Mouse (Mus musculus) gastrocnemius, adult 8-10 months (tissue): Measurements from ENCODE around the gene Slc44a3. TPM values are rescaled to one million over a fixed set of nuclear protein-coding genes. Genes with fewer than 3 reads are reported as not detected.
"Not testable (repeated sequence)": the region's sequence is repeated elsewhere in the genome, so short reads cannot be mapped to it uniquely, and the experiment has no call there.

Experiments
- DNase-seq, 2 experiments: peaks; one replicate each; pipeline ENCODE4 v3.0.0; 2022; ENCODE audit warnings: low spot score in 2 of 2
- total RNA-seq, 4 experiments: library from RNA; stranded (reverse); gene quantifications; 2 replicates each; pipeline ENCODE4 v1.2.4; 2022

The Slc44a3 gene
- total RNA-seq, 4 experiments from 2014 or later: 0.34 TPM; not detected in 3

- no peak for DNase-seq
These were observed 20.5 kb upstream of the Slc44a3 start for GRCm38 (mm10) chr3:121552723-121553122.

DNA sequence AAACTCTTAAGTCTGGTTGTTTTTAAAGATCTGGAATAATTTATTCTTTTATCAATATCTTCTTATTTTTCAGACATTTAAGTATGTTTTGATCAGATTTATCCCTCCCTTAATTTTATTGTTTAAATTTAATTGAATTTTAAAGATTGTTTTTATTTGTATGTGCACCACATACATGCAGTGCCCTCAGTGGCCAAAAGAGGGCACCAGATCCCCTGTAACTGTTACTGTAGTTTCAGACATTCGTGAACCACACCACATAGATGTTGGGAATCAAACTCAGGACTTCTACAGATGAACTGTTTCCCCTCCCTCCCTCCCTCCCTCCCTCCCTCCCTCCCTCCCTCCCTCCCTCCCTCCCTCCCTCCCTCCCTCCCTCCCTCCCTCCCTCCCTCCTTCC, 18.2 kb upstream of the Slc44a3 start:
- DNase-seq: no peak

DNA sequence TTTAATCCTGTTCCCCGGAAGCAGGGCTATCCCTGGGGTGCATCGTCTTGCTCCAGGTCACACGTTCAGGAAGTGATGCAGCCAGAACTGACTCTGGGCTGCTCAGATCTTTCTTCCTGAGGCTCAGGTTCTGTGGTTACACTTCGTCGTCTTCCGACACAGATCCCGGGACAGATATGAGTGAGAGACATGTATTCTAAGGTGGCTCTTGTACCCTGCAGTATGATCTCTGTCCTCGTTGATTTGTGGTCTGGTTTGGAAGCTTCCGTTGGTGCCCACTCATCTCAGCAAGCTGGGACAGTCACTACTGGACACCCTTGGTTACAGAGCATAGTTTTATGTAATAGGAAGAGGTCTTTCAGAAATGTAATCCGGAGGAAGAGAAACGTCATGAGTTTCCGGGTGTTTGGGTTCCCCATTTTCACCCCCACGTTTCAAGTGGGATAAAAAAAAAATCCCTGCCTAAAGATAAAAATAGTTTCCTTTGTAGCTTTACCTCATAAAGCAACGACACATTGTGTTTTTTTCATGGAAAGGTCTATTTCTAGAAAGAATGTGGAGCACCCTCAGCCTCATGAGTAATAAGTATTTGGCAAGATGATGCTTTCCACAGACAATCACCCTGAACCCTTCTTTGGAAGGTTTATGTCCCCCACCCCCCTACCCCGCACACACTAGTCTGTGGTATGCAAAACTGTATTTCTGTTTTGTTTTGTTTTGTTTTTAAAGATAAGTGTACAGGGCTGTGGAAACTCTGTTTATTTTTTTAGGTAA, 15.8 kb upstream of the Slc44a3 start:
- DNase-seq: no peak

DNA sequence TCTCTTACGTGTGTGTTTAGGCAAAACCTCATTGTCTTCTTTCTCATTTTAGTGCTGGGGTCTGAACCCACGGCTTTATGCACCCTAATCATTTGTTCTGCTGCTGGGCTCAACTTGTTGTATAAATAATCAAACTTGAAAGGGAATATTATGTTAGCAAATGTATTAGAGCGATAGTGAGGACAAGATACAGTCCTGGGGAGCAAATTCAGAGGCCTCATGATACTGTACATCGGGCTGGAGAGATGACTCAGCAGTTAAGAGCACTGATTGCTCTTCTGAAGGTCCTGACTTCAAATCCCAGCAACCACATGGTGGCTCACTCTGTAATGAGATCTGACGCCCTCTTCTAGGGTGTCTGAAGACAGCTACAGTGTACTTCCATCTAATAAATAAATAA, 8.4 kb upstream of the Slc44a3 start:
- no peak for DNase-seq

DNA sequence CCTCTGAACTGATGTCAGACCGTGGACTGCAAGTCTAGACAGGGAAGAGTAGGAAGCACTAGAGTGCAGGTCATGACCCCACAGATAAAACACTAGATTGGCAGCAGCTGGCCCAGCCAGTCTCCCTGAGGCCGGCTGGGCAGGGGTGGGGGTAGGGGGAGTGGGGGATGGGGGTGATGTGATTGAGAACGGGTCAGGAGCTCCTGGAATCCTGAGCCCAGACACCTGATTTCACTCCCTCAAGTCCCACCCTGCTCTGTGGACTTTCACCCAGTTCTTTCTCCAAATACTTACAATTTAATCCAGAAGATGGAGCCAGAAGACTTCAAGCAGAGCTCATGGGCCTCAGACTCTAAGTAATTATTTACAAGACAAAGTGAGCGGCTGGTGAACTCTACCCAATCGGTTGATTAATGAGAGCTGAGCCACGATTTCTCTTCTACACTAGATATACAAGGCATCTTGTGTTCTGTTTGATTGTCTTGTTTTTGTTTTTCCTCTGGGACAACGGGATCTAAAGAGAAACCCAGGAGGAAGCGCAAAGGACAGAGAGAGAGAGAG, 7.7 kb upstream of the Slc44a3 start:
- no peak for DNase-seq

GRCm38 (mm10) chr3:121538847-121539246, 6.6 kb upstream of the Slc44a3 start:
- DNase-seq: not testable (repeated sequence)

DNA sequence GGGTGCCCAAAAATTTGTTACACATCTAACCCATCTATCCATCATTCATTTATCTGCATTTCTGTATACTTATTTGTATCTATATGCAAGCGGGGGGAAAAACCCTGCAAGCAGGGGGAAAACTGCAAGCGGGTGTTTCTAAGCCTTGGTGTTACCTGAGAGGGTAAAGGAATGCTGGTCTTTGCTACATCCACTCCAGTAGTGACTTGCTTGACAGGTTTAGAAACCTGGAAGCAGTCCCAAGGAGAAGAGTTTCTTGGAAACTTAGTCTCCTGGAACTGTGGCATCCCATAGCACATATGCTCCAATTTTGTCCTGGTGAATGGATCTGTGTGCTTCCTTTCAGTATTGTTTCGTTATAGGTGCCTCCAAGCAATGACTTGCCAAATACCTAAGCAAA, 5.8 kb upstream of the Slc44a3 start:
- DNase-seq: no peak

GRCm38 (mm10) chr3:121536803-121537202, 4.6 kb upstream of the Slc44a3 start:
- no peak for DNase-seq

- no peak for DNase-seq
These were observed 3.8 kb upstream of the Slc44a3 start for GRCm38 (mm10) chr3:121535813-121536504.

- DNase-seq: no peak
These were observed 645 bp downstream of the Slc44a3 start for GRCm38 (mm10) chr3:121531370-121532148.

DNA sequence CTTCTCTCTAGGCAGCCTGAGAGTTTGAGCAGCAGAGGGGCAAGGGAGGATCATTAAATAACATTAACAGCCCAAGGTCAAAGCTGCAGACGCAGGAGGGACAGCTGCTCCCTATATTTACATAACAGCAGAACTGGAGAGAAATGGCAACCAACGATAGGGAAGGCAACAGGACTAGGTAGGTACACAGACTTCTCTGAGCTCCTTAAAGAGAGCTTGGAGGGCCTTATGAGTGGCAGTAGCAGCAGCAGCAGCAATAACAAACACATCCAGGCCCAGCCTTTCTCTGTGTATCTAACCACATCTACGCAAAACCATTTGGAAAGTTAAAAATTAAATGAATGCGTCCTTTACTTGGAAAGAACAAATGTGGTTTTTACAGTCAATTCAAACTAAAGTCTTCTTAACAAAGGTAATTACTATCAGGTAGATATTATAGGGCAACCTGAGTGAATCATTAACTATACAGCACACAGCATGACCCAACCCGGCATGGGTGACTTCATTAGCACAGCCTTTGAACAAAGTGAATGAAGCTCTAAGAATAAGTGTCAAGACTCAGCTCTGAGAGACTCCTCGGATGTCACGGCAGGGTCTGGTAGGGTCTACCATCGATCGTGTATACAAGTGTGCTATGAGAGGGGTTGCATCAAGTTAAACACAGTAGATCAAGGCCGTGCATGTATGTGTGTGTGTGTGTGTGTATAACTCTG, 1.5 kb downstream of the Slc44a3 start:
- no peak for DNase-seq

DNA sequence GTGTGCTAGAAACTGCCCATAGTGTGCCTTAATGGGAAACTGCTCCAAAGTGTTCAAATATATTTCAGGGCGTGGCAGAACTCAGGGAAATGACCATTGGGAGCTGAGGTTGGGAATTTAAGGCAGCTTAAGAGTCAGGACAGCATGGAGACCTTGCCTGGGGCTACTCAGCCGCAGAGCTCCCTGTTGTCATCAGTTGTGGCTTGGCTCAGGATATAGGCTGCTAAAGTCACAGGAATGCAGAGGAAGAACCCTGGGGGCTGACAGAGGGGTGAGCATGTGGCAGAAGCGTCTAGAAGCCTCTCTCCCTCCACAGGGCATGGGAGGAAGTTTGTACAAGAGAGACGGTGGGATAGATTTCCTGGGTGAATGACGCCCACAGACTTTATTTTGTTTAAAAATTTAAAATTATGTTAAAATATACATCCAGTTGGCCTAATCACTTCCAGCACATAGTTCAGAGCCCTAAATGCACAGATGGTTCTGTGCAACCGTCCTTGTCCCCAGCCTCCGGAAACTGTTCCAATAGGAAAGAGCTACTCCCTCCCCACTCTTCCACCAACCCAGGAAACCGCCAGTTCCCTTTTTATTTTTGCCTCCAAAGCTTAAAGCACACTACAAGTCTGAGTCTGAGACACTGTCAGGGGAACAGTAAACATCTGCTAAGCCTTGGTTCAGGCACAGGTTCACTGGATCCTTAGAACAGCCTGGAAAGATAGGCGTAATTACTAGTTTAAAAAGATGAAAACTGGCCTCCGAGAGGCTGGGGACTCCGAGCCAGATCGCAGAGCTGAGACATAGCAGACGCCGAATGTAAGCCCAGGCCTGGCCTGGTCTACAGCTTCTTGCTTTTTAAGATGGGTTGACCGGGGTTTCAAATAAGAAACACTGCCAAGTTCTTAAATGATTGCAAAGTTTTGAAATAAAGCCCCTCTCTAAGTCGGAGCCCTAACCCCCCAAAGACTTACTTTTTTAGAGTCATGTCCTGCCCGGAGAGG, 5.8 kb downstream of the Slc44a3 start:
- no peak for DNase-seq

DNA sequence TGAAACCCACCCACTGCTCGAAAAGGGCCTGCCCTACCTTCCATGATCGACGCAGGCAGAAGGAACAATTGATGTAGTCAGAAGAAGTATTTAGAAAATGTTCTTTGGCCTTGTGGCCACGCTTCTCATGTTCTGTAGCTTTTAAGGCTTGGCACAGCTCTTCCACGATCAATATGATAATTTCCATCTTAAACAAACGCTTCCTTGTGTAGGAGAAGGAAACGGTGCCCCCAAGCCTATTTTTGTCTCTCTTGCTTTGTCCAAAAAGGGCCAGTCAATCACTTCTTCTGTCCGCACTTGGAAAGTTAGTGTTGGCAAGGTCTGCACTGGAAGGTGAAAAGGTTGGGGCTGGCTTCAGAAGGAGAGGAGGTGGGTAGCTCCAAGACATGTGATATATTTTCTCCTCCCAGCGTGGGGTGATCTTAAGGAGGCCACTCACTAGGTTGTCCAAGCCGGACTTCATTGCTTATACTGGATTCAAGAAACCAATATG, 10.5 kb downstream of the Slc44a3 start:
- no peak for DNase-seq

DNA sequence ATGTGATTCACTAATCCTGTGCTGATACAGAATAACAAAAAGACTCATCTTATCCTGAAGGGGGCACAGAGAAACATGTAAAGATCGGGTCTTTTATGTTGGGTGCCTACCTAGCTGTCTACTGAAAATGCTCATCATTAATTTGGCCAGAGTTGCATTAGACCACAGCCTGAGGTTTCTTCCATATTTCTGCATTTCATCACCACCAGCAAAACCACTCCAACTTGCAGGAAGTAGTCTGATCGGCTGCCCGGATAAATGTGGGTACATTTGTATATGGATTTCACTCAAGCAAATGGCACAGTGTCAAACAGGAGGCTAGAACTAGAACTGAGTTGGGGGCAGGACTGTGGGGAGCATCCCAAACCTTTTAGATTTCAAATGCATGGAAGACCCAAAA, 11.1 kb downstream of the Slc44a3 start:
- no peak for DNase-seq

- DNase-seq: no peak
These were observed 15.2 kb downstream of the Slc44a3 start for GRCm38 (mm10) chr3:121517030-121517429.

DNA sequence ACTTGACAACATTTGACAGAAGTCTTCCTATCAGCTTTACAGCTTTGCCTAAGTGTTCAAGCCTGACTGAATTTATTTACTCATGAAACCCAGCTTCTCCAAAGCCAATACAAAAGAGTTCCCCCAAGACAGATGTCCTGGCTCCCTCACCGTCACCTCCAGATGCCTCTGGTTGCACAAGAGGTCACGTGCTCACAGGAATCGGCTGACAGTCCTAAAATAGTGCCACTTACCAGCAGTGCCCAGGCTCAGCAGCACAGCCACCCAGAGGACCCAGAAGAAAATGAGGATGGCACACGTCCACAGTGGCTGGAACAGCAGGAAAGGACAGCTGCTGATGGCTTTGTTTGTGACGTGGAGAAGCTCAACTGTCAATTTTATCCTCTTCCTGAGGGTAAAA, 23.1 kb downstream of the Slc44a3 start:
- DNase-seq: no peak

- DNase-seq: no peak
These were observed 24.5 kb downstream of the Slc44a3 start for GRCm38 (mm10) chr3:121507678-121508077.

DNA sequence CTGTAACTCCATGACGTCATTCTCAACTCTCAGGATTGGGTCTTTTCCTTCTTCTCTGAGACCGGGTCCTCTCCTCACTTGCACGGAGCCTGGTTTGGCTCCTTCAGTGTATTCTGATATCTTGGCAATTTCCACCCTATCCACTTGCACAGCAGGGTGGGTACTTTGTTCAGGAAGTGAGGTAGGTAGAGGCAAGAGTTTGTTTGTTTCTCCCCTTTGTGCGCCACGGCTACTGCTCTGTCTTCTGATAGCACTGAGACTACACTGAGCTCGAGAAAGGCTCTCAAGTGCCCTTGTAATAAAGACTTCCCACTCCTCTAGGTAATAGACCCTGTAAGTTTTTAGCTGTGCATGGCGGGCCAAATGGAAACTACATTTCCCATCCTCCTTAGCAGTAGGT, 25.4 kb downstream of the Slc44a3 start:
- DNase-seq: no peak

GRCm38 (mm10) chr3:121506175-121506574, 26.0 kb downstream of the Slc44a3 start:
- DNase-seq: no peak
